Mouse (Mus musculus) cerebellum, adult 2 months (tissue): ENCODE data around the gene Flnb.

ENCODE experiments used
- CTCF ChIP-seq: fragments of 200-500 bp; IDR thresholded peaks from 2 replicates; pipeline ENCODE4 v1.5.1; 2011; ENCODE audit warnings: low read depth, mild to moderate bottlenecking, control low read depth, low read length, moderate library complexity, borderline replicate concordance; ENCODE audit not compliant: insufficient read depth
- POLR2A ChIP-seq: fragments of 200-500 bp; IDR thresholded peaks from 2 replicates; pipeline ENCODE4 v1.6.1; 2011; ENCODE audit warnings: low read length, control low read depth, borderline replicate concordance; ENCODE audit not compliant: insufficient read depth

DNA sequence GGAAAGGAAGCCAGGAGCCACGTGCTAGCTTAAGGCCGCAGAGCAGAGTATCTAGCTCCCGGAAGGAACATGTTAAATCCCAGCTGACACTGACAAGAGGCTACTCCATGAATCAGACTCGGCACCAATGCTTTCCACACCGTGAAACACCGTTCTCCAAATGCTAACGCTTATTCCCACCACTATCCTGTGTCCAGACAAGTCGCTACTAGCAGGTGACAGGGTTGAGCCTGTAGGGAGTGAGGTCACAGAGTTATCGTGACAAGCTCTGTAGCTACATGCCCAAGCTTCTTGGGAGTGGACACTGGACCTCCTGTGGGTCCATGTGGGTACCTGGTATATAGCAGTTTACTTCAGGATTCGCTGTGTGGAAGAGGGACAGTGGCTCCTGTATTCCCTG, 138.7 kb downstream of the Flnb start:
- no peak for TF ChIP-seq CTCF
- no peak for TF ChIP-seq POLR2A
